Mouse (Mus musculus) erythroblast, embryonic 14.5 days (primary cell): ENCODE data around the gene Iffo2.

Source experiments
- GATA1 ChIP-seq: IDR thresholded peaks from 2 replicates; pipeline ENCODE4 v1.6.1; 2012; ENCODE audit warnings: low read length, inconsistent platforms, mixed read lengths
- TAL1 ChIP-seq: IDR thresholded peaks from 3 replicates; pipeline ENCODE4 v1.6.1; 2012; ENCODE audit warnings: low read length, inconsistent platforms, mixed read lengths

- TF ChIP-seq TAL1: no peak
- TF ChIP-seq GATA1: no peak
Observed at GRCm38 (mm10) chr4:139481400-139481799, 48.9 kb upstream of the Iffo2 start.
